Mouse (Mus musculus) hindbrain, embryonic 11.5 days (tissue): ENCODE results near the gene Csf2rb. TPM values are rescaled to one million over a fixed set of nuclear protein-coding genes. Genes with fewer than 3 reads are reported as not detected.
"Not testable (repeated sequence)": the region's sequence is repeated elsewhere in the genome, so short reads cannot be mapped to it uniquely, and the experiment has no call there.

Experiments used
- ATAC-seq: fragments of 200-750 bp; cut with Nextera tagmentation; 2 replicates; pipeline ENCODE4 v1.8.0; 2017; ENCODE audit warnings: mild to moderate bottlenecking, moderate TSS enrichment, moderate library complexity; ENCODE audit not compliant: low FRiP score
- DNase-seq: peaks from one replicate; pipeline ENCODE4 v3.0.0-alpha.2; 2015; ENCODE audit warnings: low spot score
- H3K27ac ChIP-seq: fragments of 300-500 bp; sonication (generic); 2 replicates; pipeline ENCODE4 v1.5.1; 2014; ENCODE audit warnings: mild to moderate bottlenecking, low read depth, low read length
- H3K27me3 ChIP-seq: fragments of 300-500 bp; sonication (generic); 2 replicates; pipeline ENCODE4 v1.6.1; 2014; ENCODE audit warnings: mild to moderate bottlenecking, low read length, moderate library complexity, mixed read lengths; ENCODE audit not compliant: control insufficient read depth, insufficient read depth
- H3K36me3 ChIP-seq: fragments of 300-500 bp; sonication (generic); 2 replicates; pipeline ENCODE4 v1.6.1; 2014; ENCODE audit warnings: mild to moderate bottlenecking, low read length, moderate library complexity, mixed read lengths; ENCODE audit not compliant: control insufficient read depth, insufficient read depth
- H3K4me1 ChIP-seq: fragments of 300-500 bp; sonication (generic); replicated peaks from 2 replicates; pipeline ENCODE4 v1.6.1; 2014; ENCODE audit warnings: low read length, mixed read lengths; ENCODE audit not compliant: control insufficient read depth, insufficient read depth
- H3K4me2 ChIP-seq: fragments of 300-500 bp; sonication (generic); replicated peaks from 2 replicates; pipeline ENCODE4 v1.6.1; 2014; ENCODE audit warnings: mild to moderate bottlenecking, low read depth, low read length
- H3K4me3 ChIP-seq: fragments of 300-500 bp; sonication (generic); 2 replicates; pipeline ENCODE4 v1.5.1; 2014; ENCODE audit warnings: low read depth, low read length
- H3K9ac ChIP-seq: fragments of 300-500 bp; sonication (generic); 2 replicates; pipeline ENCODE4 v1.6.1; 2014; ENCODE audit warnings: low read depth, low read length
- H3K9me3 ChIP-seq: fragments of 300-500 bp; sonication (generic); 2 replicates; pipeline ENCODE4 v1.6.1; 2016; ENCODE audit warnings: low read length; ENCODE audit not compliant: control insufficient read depth
- WGBS: fragments of 180-500 bp; shearing (Covaris S2); extraction: QIAGEN DNeasy Blood & Tissue Kit; methylation state at CpG from one replicate; pipeline ENCODE4 v1.1.7; 2014; 5-methylcytosine and 5-hydroxymethylcytosine counted together
- polyA plus RNA-seq: library from polyadenylated mRNA; unstranded; fragments of >200 nt; fragmentation: Nextera tagmentation; extraction: Ambion mirVana; gene quantifications from 2 replicates; pipeline ENCODE4 v1.2.1, GENCODE M21; 2014

The Csf2rb gene
- polyA plus RNA-seq, 1 experiment from 2014 or later = 1.9 TPM

- DNase-seq = no peak
These were observed 22.8 kb upstream of the Csf2rb start for GRCm38 (mm10) chr15:78302718-78303117.

GRCm38 (mm10) chr15:78303665-78304233 lies 21.8 kb upstream of the Csf2rb start:
- H3K36me3 ChIP-seq = no peaks in the 10 kb centered on the region
- H3K27me3 ChIP-seq = no peaks in the 10 kb centered on the region
- H3K4me3 ChIP-seq = no peak overlapping the region
- no peaks in the 10 kb centered on the region for H3K9me3 ChIP-seq
- H3K4me1 ChIP-seq = no peaks in the 10 kb centered on the region
- H3K4me2 ChIP-seq = no peak overlapping the region
- H3K27ac ChIP-seq = no peak overlapping the region
- 90% methylated on average over 6 of the region's 6 CpGs for WGBS
- DNase-seq (no peak), ATAC-seq (no peak)
- no peak overlapping the region for H3K9ac ChIP-seq

More at GRCm38 (mm10) chr15:78302718-78303117, 22.8 kb upstream of the Csf2rb start:
- no peaks in the 10 kb centered on the region for H3K27me3 ChIP-seq
- no peak overlapping the region for H3K27ac ChIP-seq
- no peak overlapping the region for H3K4me3 ChIP-seq
- no peak for ATAC-seq
- no peak overlapping the region for H3K4me2 ChIP-seq
- no peaks in the 10 kb centered on the region for H3K36me3 ChIP-seq
- H3K4me1 ChIP-seq = no peaks in the 10 kb centered on the region
- no peak overlapping the region for H3K9ac ChIP-seq
- 97% methylated on average over 4 of the region's 4 CpGs for WGBS
- H3K9me3 ChIP-seq = no peaks in the 10 kb centered on the region

GRCm38 (mm10) chr15:78305341-78305933 lies 20.1 kb upstream of the Csf2rb start, which contains the start of gene Csf2rb2:
Gene Csf2rb2, minus strand, starts transcription at chr15:78305721.
- no peaks in the 10 kb centered on the region for H3K36me3 ChIP-seq
- H3K27ac ChIP-seq = no peak within 1 kb of the TSS
- DNase-seq = no peak
- H3K4me3 ChIP-seq = no peak within 1 kb of the TSS
- no peaks in the 10 kb centered on the region for H3K4me1 ChIP-seq
- no peak within 1 kb of the TSS for H3K4me2 ChIP-seq
- no peak within 1 kb of the TSS for H3K9ac ChIP-seq
- WGBS = 86% methylated on average over 10 of the region's 10 CpGs
- H3K27me3 ChIP-seq = no peaks in the 10 kb centered on the region
- no peaks in the 10 kb centered on the region for H3K9me3 ChIP-seq
- no peak for ATAC-seq

GRCm38 (mm10) chr15:78309865-78310264 lies 15.7 kb upstream of the Csf2rb start:
- H3K36me3 ChIP-seq = no peaks in the 10 kb centered on the region
- ATAC-seq (no peak), DNase-seq (no peak)
- no peak overlapping the region for H3K27ac ChIP-seq
- H3K27me3 ChIP-seq = no peaks in the 10 kb centered on the region
- H3K9me3 ChIP-seq = no peaks in the 10 kb centered on the region
- no peak overlapping the region for H3K4me3 ChIP-seq
- H3K4me1 ChIP-seq = no peaks in the 10 kb centered on the region
- no peak overlapping the region for H3K4me2 ChIP-seq
- WGBS = 63% methylated on average over 5 of the region's 5 CpGs
- H3K9ac ChIP-seq = no peak overlapping the region

GRCm38 (mm10) chr15:78310971-78311370 lies 14.6 kb upstream of the Csf2rb start:
- H3K27me3 ChIP-seq = no peaks in the 10 kb centered on the region
- no peak overlapping the region for H3K4me2 ChIP-seq
- H3K4me3 ChIP-seq = no peak overlapping the region
- ATAC-seq (no peak), DNase-seq (no peak)
- no peak overlapping the region for H3K9ac ChIP-seq
- H3K9me3 ChIP-seq = no peaks in the 10 kb centered on the region
- no peak overlapping the region for H3K27ac ChIP-seq
- H3K4me1 ChIP-seq = no peaks in the 10 kb centered on the region
- 79% methylated on average over 4 of the region's 4 CpGs for WGBS
- H3K36me3 ChIP-seq = no peaks in the 10 kb centered on the region

- not testable (repeated sequence) for ATAC-seq, H3K9me3 ChIP-seq
- 74% methylated on average over 4 of the region's 4 CpGs for WGBS
These were observed 12.9 kb upstream of the Csf2rb start for GRCm38 (mm10) chr15:78312421-78313233.

GRCm38 (mm10) chr15:78313659-78314058 lies 11.9 kb upstream of the Csf2rb start:
- not testable (repeated sequence) for H3K4me2 ChIP-seq, DNase-seq, H3K4me3 ChIP-seq, H3K36me3 ChIP-seq, H3K9ac ChIP-seq, H3K27me3 ChIP-seq, H3K9me3 ChIP-seq, H3K4me1 ChIP-seq, ATAC-seq, H3K27ac ChIP-seq
- 93% methylated on average over 5 of the region's 5 CpGs for WGBS

More at GRCm38 (mm10) chr15:78312421-78313233, 12.9 kb upstream of the Csf2rb start:
- H3K36me3 ChIP-seq, H3K9ac ChIP-seq, H3K4me1 ChIP-seq, H3K4me3 ChIP-seq, H3K27me3 ChIP-seq, DNase-seq, H3K4me2 ChIP-seq: not testable (repeated sequence)
- 0 out of 2 replicates have a peak overlapping the region, but pooled peaks have one; percentile 10 for H3K27ac ChIP-seq

- not testable (repeated sequence) for ATAC-seq
These were observed 7.0 kb upstream of the Csf2rb start for GRCm38 (mm10) chr15:78318338-78319171.

More at GRCm38 (mm10) chr15:78318338-78319171, 7.0 kb upstream of the Csf2rb start:
- H3K4me3 ChIP-seq, H3K27ac ChIP-seq, H3K27me3 ChIP-seq, H3K9ac ChIP-seq, H3K4me2 ChIP-seq, H3K4me1 ChIP-seq, H3K9me3 ChIP-seq, DNase-seq, H3K36me3 ChIP-seq: not testable (repeated sequence)
- 80% methylated on average over 2 of the region's 2 CpGs for WGBS
